Mouse (Mus musculus): Measurements from ENCODE around the gene Tssc4. TPM values are rescaled to one million over a fixed set of nuclear protein-coding genes. Genes with fewer than 3 reads are reported as not detected.

Gene Tssc4
- total and polyA plus RNA-seq, 3 experiments, result 75.6 to 76.9 TPM; not detected in 1

- TF ChIP-seq BHLHE40 (IDR thresholded peaks at IDR 0.05; ENCODE audit: borderline replicate concordance, low read depth, low read length) (peak; percentile 63; the same call in 1 of the 2 replicates), MXI1 (IDR thresholded peaks at IDR 0.05; ENCODE audit: low read depth, low read length) (peak; percentile 85), CHD1 (IDR thresholded peaks at IDR 0.05; ENCODE audit: low read depth, low read length) (no peak), CHD2 (IDR thresholded peaks at IDR 0.05; ENCODE audit: low read length) (peak; percentile 40; the same call in 1 of the 2 replicates), GABPA (IDR thresholded peaks at IDR 0.05; ENCODE audit: low read depth, low read length) (no peak), SIN3A (IDR thresholded peaks at IDR 0.05; ENCODE audit: low read length) (peak; percentile 92), ZNF384 (IDR thresholded peaks at IDR 0.05; ENCODE audit: low read depth, low read length) (no peak), JUND (IDR thresholded peaks at IDR 0.05; ENCODE audit: low read depth, low read length) (no peak), E2F4 (IDR thresholded peaks at IDR 0.05; ENCODE audit: borderline replicate concordance, low read depth, low read length) (no peak), RAD21 (IDR thresholded peaks at IDR 0.05; ENCODE audit: low read depth, low read length) (no peak), ETS1 (IDR thresholded peaks at IDR 0.05; ENCODE audit: low read depth, low read length) (peak; percentile 79), TAL1 (IDR thresholded peaks at IDR 0.05; ENCODE audit: low read length) (no peak; the same call in 1 of the 2 replicates), GATA1 (IDR thresholded peaks at IDR 0.05; ENCODE audit: low read depth, low read length) (peak; percentile 100), POLR2A (IDR thresholded peaks at IDR 0.05; ENCODE audit: control insufficient read depth in 1 of 2, insufficient read depth in 1 of 2, low read depth in 1 of 2, low read length in 2 of 2, poor library complexity in 1 of 2) (peak in 1 of 2 experiments; percentile 48; a peak in 1 of 4 replicates), CTCF (IDR thresholded peaks at IDR 0.05 in 2 of 3, conservative IDR thresholded peaks at IDR 0.05 in 1 of 3; ENCODE audit: control insufficient read depth in 1 of 3, insufficient read depth in 1 of 3, low read depth in 2 of 3, low read length in 3 of 3, poor library complexity in 1 of 3, severe bottlenecking in 1 of 3) (no peak), MYC (IDR thresholded peaks at IDR 0.05; ENCODE audit: low read depth, low read length) (peak; percentile 84), USF2 (IDR thresholded peaks at IDR 0.05; ENCODE audit: borderline replicate concordance in 1 of 2, insufficient read depth in 1 of 2, low read depth in 1 of 2, low read length in 2 of 2) (no peak), KAT2A (conservative IDR thresholded peaks at IDR 0.05; ENCODE audit: low read depth, low read length) (no peak), UBTF (IDR thresholded peaks at IDR 0.05; ENCODE audit: borderline replicate concordance, insufficient read depth, low read depth, low read length) (no peak), ZMIZ1 (IDR thresholded peaks at IDR 0.05; ENCODE audit: low read depth, low read length) (no peak), POLR2AphosphoS2 (IDR thresholded peaks at IDR 0.05; ENCODE audit: low read length) (0 out of 2 replicates have a peak, but pooled peaks have one; percentile 13), TCF12 (IDR thresholded peaks at IDR 0.05; ENCODE audit: low read depth, low read length) (peak; percentile 91), HCFC1 (IDR thresholded peaks at IDR 0.05; ENCODE audit: low read depth, low read length) (peak; percentile 77), NELFE (IDR thresholded peaks at IDR 0.05; ENCODE audit: low read depth, low read length) (no peak)
These were observed 11.3 kb upstream of the Tssc4 start (continued) for GRCm38 (mm10) chr7:143057667-143058220.

GRCm38 (mm10) chr7:143058221-143058697 is 10.8 kb upstream of the Tssc4 start:
- no peaks in the 10 kb centered on the region for H3K9me3 ChIP-seq (replicated peaks; ENCODE audit: insufficient read depth, low read length)
- H3K9ac ChIP-seq (ENCODE audit: control insufficient read depth, low read depth, low read length, poor library complexity, severe bottlenecking), result peak overlapping the region; percentile 44
- peaks cover 38 to 63% of the 10 kb centered on the region in 2 experiments for H3K4me1 ChIP-seq (ENCODE audit: control insufficient read depth in 1 of 2, insufficient read depth in 2 of 2, low read length in 2 of 2)
- peaks cover 21% of the 10 kb centered on the region for H3K79me2 ChIP-seq (ENCODE audit: control insufficient read depth, insufficient read depth, low read length, poor library complexity)
- H3K27ac ChIP-seq (ENCODE audit: control insufficient read depth, low read depth, low read length), result peak overlapping the region; percentile 95
- no peak overlapping the region for H3K4me3 ChIP-seq (ENCODE audit: control insufficient read depth in 1 of 2, insufficient read depth in 1 of 2, low read depth in 2 of 2, low read length in 2 of 2)
- no peak for TF ChIP-seq ELF1 (IDR thresholded peaks at IDR 0.05; ENCODE audit: low read depth, low read length)
- TF ChIP-seq ZNF384 (IDR thresholded peaks at IDR 0.05; ENCODE audit: low read depth, low read length), result no peak
- TF ChIP-seq CHD1 (IDR thresholded peaks at IDR 0.05; ENCODE audit: low read depth, low read length), result no peak
- TF ChIP-seq POLR2A (IDR thresholded peaks at IDR 0.05; ENCODE audit: control insufficient read depth in 1 of 2, insufficient read depth in 1 of 2, low read depth in 1 of 2, low read length in 2 of 2, poor library complexity in 1 of 2), result 0 out of 4 replicates have a peak, but pooled peaks of 1 of the 2 experiments have one; percentile 24
- peak; percentile 90 for TF ChIP-seq BHLHE40 (IDR thresholded peaks at IDR 0.05; ENCODE audit: borderline replicate concordance, low read depth, low read length)
- peak; percentile 72; the same call in 1 of the 2 replicates for TF ChIP-seq TAL1 (IDR thresholded peaks at IDR 0.05; ENCODE audit: low read length)
- no peak for TF ChIP-seq RAD21 (IDR thresholded peaks at IDR 0.05; ENCODE audit: low read depth, low read length)
- H3K36me3 ChIP-seq (ENCODE audit: control insufficient read depth in 1 of 2, insufficient read depth in 2 of 2, low read length in 2 of 2), result peaks cover 2 to 56% of the 10 kb centered on the region in 2 experiments; a peak in 3 of 4 replicates
- DNase-seq (ENCODE audit: low read depth, low spot score), result no peak
- H3K27me3 ChIP-seq (ENCODE audit: control insufficient read depth in 1 of 2, insufficient read depth in 2 of 2, low read length in 2 of 2), result no peaks in the 10 kb centered on the region

Measured in MEL (cell line).